Mouse (Mus musculus) lung, adult 2 months (tissue): ENCODE results near the gene Limk2. TPM values are rescaled to one million over a fixed set of nuclear protein-coding genes. Genes with fewer than 3 reads are reported as not detected.

Experiments
- DNase-seq: peaks from one replicate; pipeline ENCODE4 v3.0.0; 2022
- H3K4me1 ChIP-seq: fragments of 200-500 bp; 2 replicates; pipeline ENCODE4 v1.6.1; 2011; ENCODE audit warnings: low read length; ENCODE audit not compliant: control insufficient read depth, insufficient read depth
- H3K4me3 ChIP-seq: fragments of 200-500 bp; replicated peaks from 2 replicates; pipeline ENCODE3; 2011; ENCODE audit warnings: low read depth, mild to moderate bottlenecking, control low read depth, low read length; ENCODE audit errors: extremely low read depth
- CTCF ChIP-seq: fragments of 200-500 bp; IDR thresholded peaks from 2 replicates; pipeline ENCODE4 v1.5.1; 2011; ENCODE audit warnings: mild to moderate bottlenecking, low read length, control low read depth; ENCODE audit not compliant: insufficient read depth
- POLR2A ChIP-seq: fragments of 200-500 bp; IDR thresholded peaks from 2 replicates; pipeline ENCODE4 v1.6.1; 2011; ENCODE audit warnings: low read depth, mild to moderate bottlenecking, control low read depth, low read length, borderline replicate concordance; ENCODE audit errors: extremely low read depth
- WGBS: fragments of 180-500 bp; shearing (Covaris S2); methylation state at CpG from one replicate; pipeline ENCODE4 v1.1.7; 2018; 5-methylcytosine and 5-hydroxymethylcytosine counted together
- polyA plus RNA-seq: library from polyadenylated mRNA; depleted of rRNA; stranded (reverse); fragments of >200 nt; gene quantifications from 2 replicates; pipeline ENCODE4 v1.2.3, GENCODE M21; 2012

Gene Limk2
- polyA plus RNA-seq, 1 experiment: 142 TPM

DNA sequence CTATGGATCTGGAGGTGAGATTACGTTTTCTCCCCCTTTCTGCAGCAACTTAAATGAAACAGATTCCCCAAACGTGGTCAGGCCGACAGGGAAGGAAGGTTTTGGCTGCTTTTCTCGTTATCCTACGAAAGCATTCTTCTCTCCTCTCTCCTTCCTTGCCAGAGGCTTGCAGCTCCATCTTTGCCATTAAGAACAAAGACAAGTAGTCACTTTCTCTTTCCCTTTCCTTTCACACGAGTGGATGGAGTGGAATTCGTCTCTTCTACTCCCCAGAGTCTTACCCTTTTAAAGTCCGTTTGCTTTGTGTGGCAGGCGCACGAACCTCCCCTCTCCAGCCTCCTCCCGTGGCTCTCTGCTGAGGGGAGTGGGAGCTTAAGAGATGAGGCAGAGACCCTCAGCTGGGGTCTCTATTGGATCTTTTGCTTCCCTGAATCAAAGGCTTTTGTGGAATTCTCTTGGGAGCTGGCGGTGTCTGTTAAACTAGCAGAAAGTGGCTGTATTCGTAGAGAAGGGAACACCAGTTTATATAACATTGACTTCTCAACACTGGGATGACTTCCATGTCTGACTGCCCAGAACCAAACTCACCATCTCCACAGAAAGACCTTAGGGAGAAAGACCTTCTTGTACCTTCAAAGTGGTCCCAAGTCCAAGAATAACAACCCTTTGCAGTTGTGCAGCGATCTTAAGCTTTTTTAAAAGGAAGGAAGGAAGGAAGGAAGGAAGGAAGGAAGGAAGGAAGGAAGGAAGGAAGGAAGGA is 77.8 kb downstream of the Limk2 start:
- Histone ChIP-seq H3K4me3 (peak overlapping the region; percentile 73), H3K4me1 (peaks cover 23% of the 10 kb centered on the region)
- peak; percentile 38 for DNase-seq
- no peak for TF ChIP-seq CTCF
- no peak for TF ChIP-seq POLR2A
- 4% methylated on average over 14 of the region's 14 CpGs for WGBS

GRCm38 (mm10) chr11:3330566-3330965 is 78.4 kb downstream of the Limk2 start:
- H3K4me1 ChIP-seq: peaks cover 17% of the 10 kb centered on the region
- WGBS: 2% methylated on average over 9 of the region's 9 CpGs
- peak overlapping the region; percentile 73 for H3K4me3 ChIP-seq
- TF ChIP-seq CTCF (peak; percentile 30; the same call in 1 of the 2 replicates), POLR2A (peak; percentile 65; the same call in 1 of the 2 replicates)
- peak; percentile 74 for DNase-seq

DNA sequence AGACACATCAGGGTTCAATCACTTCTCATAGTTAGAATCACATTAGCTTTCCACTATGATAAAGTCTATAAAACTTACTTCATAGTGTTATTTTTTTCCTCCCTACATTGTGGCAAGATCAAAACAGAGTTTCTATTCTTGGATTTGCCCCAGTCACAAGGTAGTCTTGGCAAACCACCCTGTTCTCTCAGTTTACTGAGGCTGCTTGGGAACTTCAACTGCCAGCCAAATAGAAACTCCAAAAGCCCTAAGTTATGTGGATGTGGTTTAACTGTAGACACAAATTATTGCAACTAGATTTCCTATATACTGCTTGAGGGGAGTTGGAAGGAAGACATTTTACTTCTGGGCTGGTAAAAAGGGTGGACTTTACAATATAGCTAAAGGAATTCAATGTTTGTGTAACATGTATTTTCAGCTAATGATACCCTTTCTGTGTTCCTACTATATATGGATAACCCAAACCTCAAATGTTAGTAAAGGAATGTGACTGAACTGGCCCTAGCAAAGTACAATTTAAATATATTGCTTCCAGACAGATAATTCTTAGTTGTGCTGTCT is 79.0 kb downstream of the Limk2 start, which contains the start of gene Pik3ip1:
Gene Pik3ip1, plus strand, starts transcription at position 511 of the 561 bp plus-strand sequence.
- peak within 1 kb of the TSS; percentile 73 for H3K4me3 ChIP-seq
- peaks cover 12% of the 10 kb centered on the region for H3K4me1 ChIP-seq
- DNase-seq: no peak
- TF ChIP-seq CTCF: no peak
- no peak for TF ChIP-seq POLR2A

- no peak for DNase-seq
- TF ChIP-seq POLR2A (no peak), CTCF (no peak)
- Histone ChIP-seq H3K4me1 (peaks cover 5% of the 10 kb centered on the region), H3K4me3 (no peak overlapping the region)
- WGBS: 64% methylated on average over 11 of the region's 11 CpGs
These were observed 79.9 kb downstream of the Limk2 start for GRCm38 (mm10) chr11:3328806-3329775.

DNA sequence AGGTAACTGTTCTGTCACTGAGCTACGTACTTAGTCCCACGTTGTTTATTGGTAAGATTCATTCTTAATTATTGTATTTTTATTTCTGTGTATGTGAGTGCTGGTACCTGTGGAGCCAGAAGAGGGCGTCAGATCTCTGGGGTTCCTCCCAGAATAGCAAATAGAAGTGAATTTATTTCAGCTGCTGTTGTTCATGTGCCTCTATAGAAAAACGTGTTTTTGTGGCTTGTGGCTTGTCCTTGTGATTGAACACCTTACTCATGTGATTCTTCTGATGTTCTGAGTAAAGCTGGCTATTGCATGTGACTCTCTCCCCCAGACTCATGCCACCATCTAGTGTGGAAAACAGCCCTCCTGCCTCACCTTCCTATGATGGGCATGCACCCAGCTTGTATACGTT is 80.7 kb downstream of the Limk2 start:
- WGBS: 75% methylated on average over 5 of the region's 5 CpGs
- DNase-seq: no peak
- Histone ChIP-seq H3K4me1 (peaks cover 5% of the 10 kb centered on the region; the same call in 1 of the 2 replicates), H3K4me3 (no peak overlapping the region)
- TF ChIP-seq CTCF: no peak
- TF ChIP-seq POLR2A: no peak

- no peak for TF ChIP-seq CTCF
- TF ChIP-seq POLR2A: no peak
- DNase-seq: no peak
- Histone ChIP-seq H3K4me3 (no peak overlapping the region), H3K4me1 (no peaks in the 10 kb centered on the region; the same call in 1 of the 2 replicates)
- WGBS: 78% methylated on average over 3 of the region's 3 CpGs
These were observed 90.7 kb downstream of the Limk2 start for GRCm38 (mm10) chr11:3318286-3318685.

DNA sequence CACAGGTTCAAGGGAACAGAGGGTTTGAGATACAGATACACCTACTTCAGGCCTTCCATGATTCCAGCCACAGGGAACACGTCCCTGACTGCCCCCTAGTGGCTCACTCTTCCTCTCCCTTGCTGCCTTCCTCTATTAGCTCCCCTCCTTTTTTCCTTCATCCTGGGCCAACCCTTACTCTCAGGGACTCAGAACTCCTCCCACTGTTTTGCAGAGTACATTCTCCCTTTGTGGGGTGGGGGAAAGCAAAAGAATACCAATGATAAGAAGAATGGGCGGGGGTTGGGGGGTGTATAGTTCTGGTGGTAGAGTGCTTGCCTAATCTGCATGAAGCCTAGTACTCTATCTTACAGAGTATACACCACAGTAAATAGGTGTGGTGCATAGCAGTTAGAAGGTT is 94.8 kb downstream of the Limk2 start:
- DNase-seq: peak; percentile 74
- TF ChIP-seq CTCF: peak; percentile 93
- TF ChIP-seq POLR2A: no peak
- Histone ChIP-seq H3K4me3 (no peak overlapping the region), H3K4me1 (no peaks in the 10 kb centered on the region; the same call in 1 of the 2 replicates)
- WGBS: 29% methylated on average over 2 of the region's 2 CpGs

GRCm38 (mm10) chr11:3313294-3313693 is 95.7 kb downstream of the Limk2 start:
- 52% methylated on average over 1 of the region's 1 CpGs for WGBS

DNA sequence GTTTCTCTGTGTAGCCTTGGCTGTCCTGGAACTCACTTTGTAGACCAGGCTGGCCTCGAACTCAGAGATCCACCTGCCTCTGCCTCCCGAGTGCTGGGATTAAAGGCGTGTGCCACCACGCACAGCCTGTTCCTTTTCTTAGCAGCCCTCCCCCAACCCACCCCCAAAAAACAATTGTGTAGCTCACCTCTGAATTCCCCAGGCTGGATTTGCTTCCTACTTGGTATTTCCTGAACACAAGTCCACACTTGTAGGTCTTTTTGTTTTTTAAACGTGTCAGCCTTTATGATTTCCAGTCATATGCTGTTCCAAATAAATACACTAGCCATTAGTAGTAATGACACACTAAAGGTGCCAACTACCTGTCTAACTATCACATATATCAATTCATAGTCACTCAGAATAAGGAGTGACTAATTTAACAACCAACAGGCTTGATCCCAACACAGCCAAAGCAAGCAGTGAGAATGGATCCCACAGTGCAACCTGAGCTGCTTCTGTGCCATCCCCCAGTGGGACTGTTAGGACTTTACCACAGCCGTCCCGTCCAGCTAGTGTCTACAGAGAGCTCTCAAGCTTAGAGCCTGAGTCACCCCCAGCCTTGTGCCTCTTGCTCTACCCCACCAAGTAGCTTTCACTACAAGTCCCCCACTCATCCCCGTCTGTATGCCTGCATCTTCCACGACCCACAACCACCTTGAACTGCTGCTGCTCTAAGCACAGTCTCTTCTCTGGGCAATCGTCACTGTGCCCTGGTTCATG is 97.2 kb downstream of the Limk2 start:
- H3K4me3 ChIP-seq: no peak overlapping the region
- 79% methylated on average over 10 of the region's 10 CpGs for WGBS
- TF ChIP-seq CTCF (no peak), POLR2A (no peak)
- no peak for DNase-seq
- no peaks in the 10 kb centered on the region; the same call in 1 of the 2 replicates for H3K4me1 ChIP-seq

More at GRCm38 (mm10) chr11:3313294-3313693, 95.7 kb downstream of the Limk2 start:
- no peak for DNase-seq
- TF ChIP-seq CTCF: no peak
- no peak for TF ChIP-seq POLR2A
- Histone ChIP-seq H3K4me3 (no peak overlapping the region), H3K4me1 (no peaks in the 10 kb centered on the region; the same call in 1 of the 2 replicates)
